Mouse (Mus musculus) heart, embryonic 10.5 days (tissue): ENCODE data around the gene Fkbp15. TPM values are rescaled to one million over a fixed set of nuclear protein-coding genes. Genes with fewer than 3 reads are reported as not detected.

ENCODE experiments used
- DNase-seq: peaks from one replicate; pipeline ENCODE4 v3.0.0-alpha.2; 2017; ENCODE audit warnings: low spot score
- H3K27ac ChIP-seq: fragments of 300-500 bp; sonication (generic); 2 replicates; pipeline ENCODE4 v1.5.1; 2016; ENCODE audit warnings: mild to moderate bottlenecking
- H3K27me3 ChIP-seq: fragments of 300-500 bp; sonication (generic); 2 replicates; pipeline ENCODE4 v1.6.1; 2016; ENCODE audit warnings: mild to moderate bottlenecking; ENCODE audit not compliant: poor library complexity, insufficient read depth, severe bottlenecking
- H3K36me3 ChIP-seq: fragments of 300-500 bp; sonication (generic); 2 replicates; pipeline ENCODE4 v1.6.1; 2016; ENCODE audit warnings: mild to moderate bottlenecking, moderate library complexity
- H3K4me1 ChIP-seq: fragments of 300-500 bp; sonication (generic); 2 replicates; pipeline ENCODE4 v1.6.1; 2016; ENCODE audit warnings: mild to moderate bottlenecking
- H3K4me3 ChIP-seq: fragments of 300-500 bp; sonication (generic); 2 replicates; pipeline ENCODE4 v1.5.1; 2016; ENCODE audit warnings: mild to moderate bottlenecking, moderate library complexity
- H3K9me3 ChIP-seq: fragments of 300-500 bp; sonication (generic); 2 replicates; pipeline ENCODE4 v1.6.1; 2016; ENCODE audit warnings: mild to moderate bottlenecking, moderate library complexity
- WGBS: fragments of 180-500 bp; shearing (Covaris S2); methylation state at CpG from one replicate; pipeline ENCODE4 v1.1.7; 2016; 5-methylcytosine and 5-hydroxymethylcytosine counted together
- polyA plus RNA-seq: library from polyadenylated mRNA; unstranded; fragments of >200 nt; fragmentation: Nextera tagmentation; extraction: Ambion mirVana; gene quantifications from 2 replicates; pipeline ENCODE4 v1.2.1, GENCODE M21; 2016

The Fkbp15 gene
- polyA plus RNA-seq, 1 experiment from 2014 or later, result 17.2 TPM

DNA sequence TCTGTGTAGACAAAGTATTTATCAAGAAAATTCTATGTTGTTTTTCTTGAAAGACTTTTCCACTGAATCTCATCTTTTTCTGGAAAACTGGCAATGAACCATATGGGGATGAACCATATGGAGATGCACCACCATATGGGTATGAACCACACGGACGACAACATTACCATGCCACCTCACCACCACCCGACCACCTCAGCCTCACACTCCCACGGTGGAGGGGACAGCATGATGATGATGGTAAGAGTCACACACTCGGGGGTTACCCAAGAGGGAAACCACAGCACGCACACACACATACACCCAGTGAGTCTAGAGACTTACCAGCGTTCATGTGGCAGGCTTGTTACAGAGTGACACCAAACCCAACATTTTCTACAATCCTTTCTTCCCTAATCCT lies 25.1 kb upstream of the Fkbp15 start:
- Histone ChIP-seq H3K9me3 (no peaks in the 10 kb centered on the region), H3K4me3 (no peak overlapping the region), H3K4me1 (no peaks in the 10 kb centered on the region), H3K27me3 (no peaks in the 10 kb centered on the region), H3K27ac (no peak overlapping the region), H3K36me3 (peaks cover 42% of the 10 kb centered on the region)
- no peak for DNase-seq
- WGBS, result 92% methylated on average over 7 of the region's 7 CpGs

DNA sequence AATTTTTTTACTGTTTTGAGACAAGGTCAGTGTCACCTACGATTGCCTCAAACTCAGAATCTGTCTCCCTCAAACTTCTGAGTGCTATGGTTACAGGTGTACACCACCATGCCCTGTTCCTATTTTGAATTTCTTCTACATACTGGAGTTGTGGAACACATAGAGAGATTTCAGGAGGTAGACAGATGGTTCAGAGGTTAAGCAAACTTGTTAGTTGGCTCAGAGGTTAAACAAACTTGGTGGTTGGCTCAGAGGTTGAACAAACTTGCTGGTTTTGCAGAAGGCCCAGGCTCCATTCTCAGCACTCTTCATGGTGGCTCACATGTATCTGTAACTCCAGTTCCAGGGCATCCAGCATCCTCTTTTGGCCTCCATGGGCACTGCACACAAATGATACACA lies 23.8 kb upstream of the Fkbp15 start:
- no peaks in the 10 kb centered on the region for H3K27me3 ChIP-seq
- no peak overlapping the region for H3K4me3 ChIP-seq
- no peak overlapping the region for H3K27ac ChIP-seq
- no peak for DNase-seq
- H3K9me3 ChIP-seq, result no peaks in the 10 kb centered on the region
- H3K36me3 ChIP-seq, result peaks cover 33% of the 10 kb centered on the region
- WGBS, result 91% methylated on average over 1 of the region's 1 CpGs
- no peaks in the 10 kb centered on the region; the same call in 1 of the 2 replicates for H3K4me1 ChIP-seq

DNA sequence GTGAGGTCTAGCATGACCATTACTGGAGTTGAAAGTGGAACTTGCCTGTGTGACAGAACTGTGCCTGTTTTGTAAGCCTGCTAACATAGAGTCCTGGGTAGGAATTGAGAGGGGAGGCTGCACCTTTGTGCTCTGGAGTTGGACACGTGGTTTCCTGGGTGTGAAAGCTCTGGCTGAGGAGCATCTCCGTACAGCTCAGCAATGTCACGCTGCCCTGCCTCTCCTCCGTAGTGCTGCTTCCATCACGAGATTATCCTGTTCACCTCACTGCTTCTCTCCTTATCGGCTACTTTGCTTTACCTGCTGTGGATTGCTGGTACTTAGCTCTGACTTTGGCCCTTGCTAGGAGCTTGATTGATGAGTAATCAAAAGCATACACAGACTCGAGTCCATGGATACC lies 23.4 kb upstream of the Fkbp15 start:
- H3K36me3 ChIP-seq, result peaks cover 29% of the 10 kb centered on the region
- H3K27ac ChIP-seq, result no peak overlapping the region
- no peaks in the 10 kb centered on the region for H3K9me3 ChIP-seq
- 73% methylated on average over 7 of the region's 7 CpGs for WGBS
- DNase-seq, result no peak
- H3K4me3 ChIP-seq, result no peak overlapping the region
- H3K4me1 ChIP-seq, result no peaks in the 10 kb centered on the region; the same call in 1 of the 2 replicates
- no peaks in the 10 kb centered on the region for H3K27me3 ChIP-seq

DNA sequence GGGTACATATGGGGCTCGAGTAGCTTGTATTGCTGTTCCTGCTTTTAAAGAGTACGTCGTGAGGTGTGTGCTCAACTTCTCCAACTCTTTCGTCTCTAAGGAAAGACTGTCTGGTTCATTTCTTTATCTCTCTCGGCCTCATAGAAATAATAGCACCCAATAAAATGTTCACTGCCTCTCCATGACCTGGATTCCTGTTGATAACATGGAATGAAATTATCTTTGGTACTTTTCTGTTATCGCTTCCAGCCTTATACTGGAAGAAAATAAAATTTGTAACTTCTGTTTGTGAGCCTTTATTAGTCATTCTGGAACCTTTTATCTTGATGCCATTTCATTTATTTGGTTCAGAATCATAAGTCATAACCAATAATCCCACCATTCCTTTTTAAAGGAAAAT lies 22.9 kb upstream of the Fkbp15 start:
- H3K4me3 ChIP-seq, result no peak overlapping the region
- 88% methylated on average over 6 of the region's 6 CpGs for WGBS
- no peaks in the 10 kb centered on the region for H3K27me3 ChIP-seq
- H3K4me1 ChIP-seq, result peaks cover 3% of the 10 kb centered on the region
- H3K9me3 ChIP-seq, result no peaks in the 10 kb centered on the region
- no peak overlapping the region for H3K27ac ChIP-seq
- no peak for DNase-seq
- H3K36me3 ChIP-seq, result peaks cover 23% of the 10 kb centered on the region

DNA sequence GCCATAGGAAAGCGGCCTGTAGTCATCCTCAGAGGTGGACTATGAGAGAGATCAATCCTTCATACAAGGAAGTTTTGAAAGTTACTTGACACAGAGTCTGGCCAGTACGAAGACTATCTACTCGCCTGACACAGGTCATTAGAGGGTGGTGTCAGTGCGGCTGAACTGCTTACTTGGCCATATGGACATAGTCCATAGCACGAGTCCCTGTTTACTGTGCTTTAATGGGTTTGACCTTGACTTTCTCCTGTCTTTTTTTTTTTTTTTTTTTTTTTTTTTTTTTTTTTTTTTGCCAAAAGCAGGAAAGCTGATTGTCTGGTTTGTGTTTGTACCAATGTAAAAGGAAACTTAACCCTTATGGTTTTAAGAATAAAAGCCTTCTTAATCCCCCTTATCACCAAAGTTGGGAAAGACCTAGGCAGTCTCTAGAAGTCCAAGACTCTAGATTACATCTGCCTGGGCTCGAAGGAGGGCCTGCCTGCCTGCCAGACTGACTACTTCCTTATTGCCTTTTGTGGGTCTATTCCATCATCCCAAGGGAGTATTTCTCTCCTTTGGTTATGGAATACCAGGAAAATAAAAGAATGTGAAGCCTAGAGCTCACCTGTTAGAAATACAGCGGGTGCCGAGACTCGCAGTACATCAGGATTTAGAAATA lies 19.5 kb upstream of the Fkbp15 start:
- DNase-seq, result no peak
- Histone ChIP-seq H3K27me3 (no peaks in the 10 kb centered on the region), H3K4me1 (peaks cover 9% of the 10 kb centered on the region), H3K9me3 (no peaks in the 10 kb centered on the region), H3K36me3 (peaks cover 5% of the 10 kb centered on the region; the same call in 1 of the 2 replicates), H3K27ac (no peak overlapping the region), H3K4me3 (no peak overlapping the region)
- WGBS, result 84% methylated on average over 9 of the region's 9 CpGs

DNA sequence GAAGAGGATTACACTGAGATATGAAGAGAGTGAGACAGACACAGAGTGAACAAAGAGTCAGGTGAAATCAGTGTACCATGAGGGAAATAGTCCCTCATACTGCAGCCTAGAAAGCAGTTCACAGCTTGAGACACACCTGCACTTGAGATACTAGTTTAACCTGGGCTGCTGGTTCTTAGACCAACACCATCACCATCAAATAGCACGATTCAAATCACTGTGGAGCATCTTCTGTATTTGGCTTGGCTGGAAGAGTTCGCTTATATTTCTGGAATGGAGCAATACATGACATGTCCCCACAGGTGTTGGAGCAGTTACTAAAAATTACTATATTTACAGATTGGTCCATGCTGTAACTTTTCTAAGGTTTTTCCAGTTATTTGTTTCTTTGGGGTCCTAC lies 15.8 kb upstream of the Fkbp15 start:
- H3K9me3 ChIP-seq, result no peaks in the 10 kb centered on the region
- no peak for DNase-seq
- H3K4me1 ChIP-seq, result peaks cover 39% of the 10 kb centered on the region
- 89% methylated on average over 2 of the region's 2 CpGs for WGBS
- no peaks in the 10 kb centered on the region for H3K27me3 ChIP-seq
- no peak overlapping the region for H3K4me3 ChIP-seq
- H3K27ac ChIP-seq, result no peak overlapping the region
- no peaks in the 10 kb centered on the region for H3K36me3 ChIP-seq

DNA sequence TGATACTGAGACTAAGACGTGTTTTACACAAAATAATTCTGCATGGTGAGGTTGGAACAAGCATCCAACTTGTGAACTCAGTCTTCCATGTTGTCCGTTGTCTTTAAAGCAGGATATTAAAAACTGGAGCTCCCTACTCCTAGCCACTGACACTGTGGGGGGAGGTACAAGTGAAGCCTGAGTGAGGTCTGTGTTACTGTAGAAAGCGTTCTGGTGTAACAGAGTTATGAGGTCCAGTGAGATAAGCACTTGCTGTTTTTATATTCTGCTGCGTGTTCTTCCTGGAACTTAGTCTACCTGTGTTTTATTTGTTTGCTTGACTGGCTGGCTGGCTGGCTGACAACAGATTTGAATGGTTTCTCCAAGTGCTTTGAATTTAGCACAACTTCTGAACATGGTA lies 14.0 kb upstream of the Fkbp15 start:
- 52% methylated on average over 4 of the region's 4 CpGs for WGBS
- no peak overlapping the region for H3K4me3 ChIP-seq
- H3K36me3 ChIP-seq, result no peaks in the 10 kb centered on the region

DNA sequence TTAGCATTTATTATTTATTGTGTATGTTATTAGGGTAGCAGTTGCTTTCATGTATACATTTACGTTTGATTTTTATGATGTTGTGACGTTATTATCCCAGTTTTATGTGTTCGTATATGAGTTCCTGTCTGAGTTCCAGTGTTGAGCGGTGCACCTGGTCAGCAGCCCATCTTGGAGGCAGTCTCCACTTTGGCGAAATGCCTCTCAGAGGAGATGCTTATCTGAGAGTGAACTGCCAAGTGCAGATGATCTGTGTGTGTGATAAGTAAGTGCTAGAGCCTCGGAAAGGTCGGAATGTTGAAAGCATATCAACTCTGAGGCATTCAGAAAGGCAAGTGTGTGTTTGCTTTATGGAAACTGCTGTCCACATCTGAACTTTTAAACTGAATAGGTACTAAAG lies 13.3 kb upstream of the Fkbp15 start:
- Histone ChIP-seq H3K4me3 (no peak overlapping the region), H3K27ac (no peak overlapping the region), H3K27me3 (no peaks in the 10 kb centered on the region), H3K4me1 (peaks cover 53% of the 10 kb centered on the region), H3K9me3 (no peaks in the 10 kb centered on the region), H3K36me3 (no peaks in the 10 kb centered on the region)
- no peak for DNase-seq
- 66% methylated on average over 7 of the region's 7 CpGs for WGBS

More for the DNA sequence above, 14.0 kb upstream of the Fkbp15 start:
- no peak for DNase-seq
- Histone ChIP-seq H3K27ac (no peak overlapping the region), H3K4me1 (peaks cover 47% of the 10 kb centered on the region), H3K27me3 (no peaks in the 10 kb centered on the region), H3K9me3 (no peaks in the 10 kb centered on the region)

DNA sequence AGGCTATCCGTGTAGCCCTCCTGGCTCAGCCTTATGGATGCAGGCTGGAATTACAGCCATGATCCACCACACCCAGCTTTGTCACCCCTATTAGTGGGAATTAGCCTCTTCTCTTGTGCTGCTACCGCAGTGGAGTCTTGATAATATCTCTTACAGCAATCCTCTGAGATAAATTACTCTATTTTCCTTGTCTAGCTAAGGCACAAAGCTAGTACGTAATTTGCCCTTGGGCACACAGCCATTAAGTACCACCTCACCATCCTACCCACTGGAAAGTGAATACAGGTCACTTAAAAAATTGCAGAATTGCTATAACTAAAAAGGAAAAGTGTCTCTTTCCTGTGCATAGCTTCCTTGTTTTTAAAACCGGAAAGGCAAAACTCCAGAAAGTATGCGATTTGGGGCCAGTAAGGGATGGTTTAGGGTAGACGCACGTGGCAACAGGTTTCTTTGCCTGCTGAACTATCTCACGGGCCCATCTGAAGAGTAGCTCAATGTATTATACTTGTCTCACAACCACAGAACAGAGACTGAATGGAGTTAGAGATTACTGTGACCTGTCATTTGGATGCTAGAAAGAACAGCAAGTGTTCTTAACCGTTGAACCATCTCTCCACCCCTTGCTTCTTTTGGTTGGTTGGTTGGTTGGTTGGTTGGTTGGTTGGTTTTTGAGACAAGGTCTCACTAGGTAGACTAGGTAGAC lies 12.6 kb upstream of the Fkbp15 start:
- Histone ChIP-seq H3K9me3 (no peaks in the 10 kb centered on the region), H3K27me3 (no peaks in the 10 kb centered on the region), H3K36me3 (no peaks in the 10 kb centered on the region), H3K4me3 (no peak overlapping the region), H3K4me1 (peaks cover 52% of the 10 kb centered on the region), H3K27ac (no peak overlapping the region)
- DNase-seq, result no peak
- 86% methylated on average over 9 of the region's 9 CpGs for WGBS

DNA sequence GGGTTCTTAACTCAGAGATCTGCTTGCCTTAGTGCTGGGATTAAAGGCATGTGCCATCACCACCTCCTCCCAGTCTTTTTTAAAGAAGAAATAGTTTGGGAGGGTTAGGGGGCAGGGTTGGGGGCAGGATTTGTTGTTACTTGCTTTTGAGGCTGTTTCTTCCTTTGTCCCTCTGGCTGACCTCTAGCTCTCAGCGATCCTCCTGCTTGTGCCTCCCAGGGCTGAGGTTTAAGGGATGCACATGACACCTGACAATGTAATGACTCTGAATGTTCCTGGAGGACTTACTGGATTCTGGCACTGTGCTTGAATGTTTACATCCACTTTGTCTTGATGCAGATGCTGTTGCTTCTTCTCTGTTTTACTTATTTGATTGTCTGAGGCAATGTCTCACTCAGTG lies 12.1 kb upstream of the Fkbp15 start:
- peaks cover 52% of the 10 kb centered on the region for H3K4me1 ChIP-seq
- 34% methylated on average over 1 of the region's 1 CpGs for WGBS

DNA sequence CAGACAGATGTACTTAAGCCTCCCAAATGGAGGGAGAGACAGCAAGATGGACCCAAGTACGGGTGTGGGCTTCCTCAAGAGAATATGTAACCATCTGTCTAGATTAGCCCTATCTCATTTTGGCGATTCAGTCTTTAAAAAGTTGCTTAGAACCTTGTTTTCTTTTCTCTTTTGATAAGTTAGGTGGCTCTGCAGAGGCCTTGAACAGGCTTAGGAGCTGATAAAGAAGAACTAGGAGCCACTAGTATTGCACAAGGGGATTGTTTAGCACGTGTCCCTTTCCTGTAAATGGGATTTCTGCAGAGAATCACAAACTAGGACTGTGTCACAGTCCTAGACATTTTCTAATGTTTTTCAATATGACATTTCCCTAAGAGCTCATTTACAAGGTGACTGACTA lies 8.7 kb upstream of the Fkbp15 start:
- DNase-seq, result no peak
- Histone ChIP-seq H3K9me3 (no peaks in the 10 kb centered on the region), H3K27me3 (no peaks in the 10 kb centered on the region), H3K27ac (no peak overlapping the region), H3K4me1 (peaks cover 43% of the 10 kb centered on the region), H3K36me3 (no peaks in the 10 kb centered on the region), H3K4me3 (no peak overlapping the region)
- WGBS, result 19% methylated on average over 3 of the region's 3 CpGs

More for the DNA sequence above, 12.1 kb upstream of the Fkbp15 start:
- Histone ChIP-seq H3K36me3 (no peaks in the 10 kb centered on the region), H3K4me3 (no peak overlapping the region), H3K27ac (no peak overlapping the region), H3K9me3 (no peaks in the 10 kb centered on the region), H3K27me3 (no peaks in the 10 kb centered on the region)
- DNase-seq, result no peak

DNA sequence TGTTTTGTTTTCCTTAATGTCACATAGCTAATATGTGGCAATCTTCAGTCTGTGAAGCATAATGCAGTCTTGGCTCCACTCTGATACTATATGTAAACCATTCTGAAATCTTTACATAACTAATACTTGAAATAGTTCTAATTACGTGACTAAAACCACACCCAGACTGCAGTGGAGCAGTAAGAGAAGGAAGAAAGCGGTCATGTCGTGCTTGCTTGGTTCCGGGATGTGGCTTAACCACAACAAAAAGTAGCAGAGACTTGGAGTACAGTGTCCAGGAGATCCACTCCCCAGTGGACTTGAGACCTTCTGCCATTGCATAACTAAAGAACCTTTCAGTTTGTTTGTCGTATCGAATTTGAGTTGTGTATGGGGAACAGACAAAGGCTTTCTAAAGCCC lies 7.2 kb upstream of the Fkbp15 start:
- Histone ChIP-seq H3K36me3 (no peaks in the 10 kb centered on the region), H3K4me1 (peaks cover 32% of the 10 kb centered on the region), H3K4me3 (no peak overlapping the region), H3K27ac (no peak overlapping the region), H3K27me3 (no peaks in the 10 kb centered on the region), H3K9me3 (no peaks in the 10 kb centered on the region)
- 94% methylated on average over 6 of the region's 6 CpGs for WGBS
- DNase-seq, result no peak

DNA sequence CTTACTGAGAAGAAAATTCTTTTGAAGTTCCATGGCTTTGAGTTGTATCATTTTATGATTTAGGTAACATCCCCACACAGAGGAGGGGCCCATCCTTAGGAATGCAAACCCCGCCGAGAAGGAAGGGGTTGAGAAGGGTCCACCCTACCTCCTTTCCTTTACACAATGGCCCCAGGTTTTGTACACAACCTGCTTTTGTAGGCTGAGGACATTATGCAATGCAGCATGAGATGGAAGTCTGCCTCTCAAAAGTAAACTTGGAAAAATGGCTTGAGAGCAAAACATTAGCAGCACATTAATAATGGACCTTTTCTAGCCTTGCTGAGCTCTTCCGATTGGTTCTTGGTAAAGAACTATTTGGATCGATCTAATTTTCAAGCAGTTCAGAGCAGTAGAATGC lies 5.9 kb upstream of the Fkbp15 start:
- no peaks in the 10 kb centered on the region for H3K27me3 ChIP-seq
- no peak overlapping the region for H3K4me3 ChIP-seq
- WGBS, result 91% methylated on average over 4 of the region's 4 CpGs
- H3K4me1 ChIP-seq, result peaks cover 19% of the 10 kb centered on the region
- DNase-seq, result no peak
- no peak overlapping the region for H3K27ac ChIP-seq
- no peaks in the 10 kb centered on the region for H3K36me3 ChIP-seq
- no peaks in the 10 kb centered on the region for H3K9me3 ChIP-seq
